Mouse (Mus musculus): ENCODE data around the gene Cebpe.

DNA sequence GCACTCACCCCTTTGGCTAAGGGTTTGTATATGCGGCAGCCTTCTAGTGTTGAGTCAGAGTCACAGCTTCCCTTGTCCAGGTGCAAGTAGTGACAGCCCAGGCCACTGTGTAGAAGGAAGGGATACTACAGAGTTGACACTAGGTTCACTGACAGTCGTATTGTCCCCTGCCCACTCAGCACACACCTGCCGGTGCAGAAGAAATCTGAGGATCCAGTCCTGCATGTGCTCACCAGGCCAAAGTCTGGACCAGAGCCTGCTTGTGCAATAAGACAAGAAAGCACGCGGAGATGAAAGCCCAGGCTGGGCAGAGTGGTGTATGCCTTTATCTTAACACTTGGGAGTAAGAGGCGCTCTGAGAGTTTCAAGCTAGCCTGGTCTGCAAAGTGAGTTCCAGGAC is 16.9 kb downstream of the Cebpe start:
- TF ChIP-seq POLR2A (IDR thresholded peaks at IDR 0.05; ENCODE audit: low read depth, low read length) (no peak), CTCF (IDR thresholded peaks at IDR 0.05; ENCODE audit: borderline replicate concordance, insufficient read depth, low read length) (no peak)

All from embryonic fibroblast, embryonic 13.5 days (primary cell).